In genomic region chr2:60124648-60125048, GRCm38 (mm10) we compare ENCODE assay signal across 8 mouse cellular contexts.
DNase-seq lines count a peak whose midpoint lies in the region; ATAC-seq and TF ChIP-seq lines count a peak whose summit lies in the region.

No protein-coding gene starts in this region.

- dilution Hi-C loops in CH12.LX (cut with MboI; ENCODE audit: extremely low pct_ligation_motif_present, extremely low pct_unique_long_range_greater_than_20kb, low sequenced_read_pairs), result no loop called here

- peak overlapping the region; percentile 66 to 84 (median 79) for H3K4me3 ChIP-seq in CH12.LX (replicated peaks in 1 of 3; ENCODE audit: low read depth in 2 of 3, low read length in 2 of 3, poor library complexity in 1 of 3)
- H3K4me3 ChIP-seq in bone marrow, adult 2 months (replicated peaks; ENCODE audit: control insufficient read depth, low read depth, low read length), result peak overlapping the region; percentile 93
- peak overlapping the region; percentile 90 for H3K4me3 ChIP-seq in forebrain, embryonic 14.5 days (ENCODE audit: low read depth, low read length)
- peak overlapping the region; percentile 100 for H3K4me3 ChIP-seq in lung, postnatal 0 days (ENCODE audit: low read depth, low read length)

- H3K4me1 ChIP-seq in CH12.LX (ENCODE audit: control insufficient read depth in 1 of 2, insufficient read depth in 2 of 2), result peaks cover 4 to 33% of the 10 kb centered on the region in 2 experiments
- no peaks in the 10 kb centered on the region; the same call in 1 of the 2 replicates for H3K4me1 ChIP-seq in bone marrow, adult 2 months (ENCODE audit: control insufficient read depth, insufficient read depth, low read length)
- H3K4me1 ChIP-seq in forebrain, embryonic 14.5 days (ENCODE audit: control insufficient read depth, insufficient read depth, low read length), result peaks cover 13% of the 10 kb centered on the region; the same call in 1 of the 2 replicates
- peaks cover 3% of the 10 kb centered on the region; the same call in 1 of the 2 replicates for H3K4me1 ChIP-seq in lung, postnatal 0 days (ENCODE audit: insufficient read depth, low read depth, low read length)

- peak; percentile 41 for ATAC-seq in forebrain, embryonic 14.5 days
- peak; percentile 87 for ATAC-seq in lung, postnatal 0 days

- H3K36me3 ChIP-seq in CH12.LX (replicated peaks in 1 of 2; ENCODE audit: control insufficient read depth in 1 of 2, insufficient read depth in 1 of 2, low read length in 1 of 2), result no peaks in the 10 kb centered on the region
- no peaks in the 10 kb centered on the region for H3K36me3 ChIP-seq in forebrain, embryonic 14.5 days (ENCODE audit: control insufficient read depth, insufficient read depth, low read length)
- H3K36me3 ChIP-seq in lung, postnatal 0 days (ENCODE audit: insufficient read depth, low read length), result no peaks in the 10 kb centered on the region

- TF ChIP-seq EP300 in CH12.LX (IDR thresholded peaks at IDR 0.05; ENCODE audit: low read length), result no peak
- TF ChIP-seq EP300 in lung, postnatal 0 days (IDR thresholded peaks at IDR 0.05), result no peak

- no peaks in the 10 kb centered on the region for H3K9me3 ChIP-seq in CH12.LX (replicated peaks; ENCODE audit: low read length)
- no peaks in the 10 kb centered on the region for H3K9me3 ChIP-seq in forebrain, embryonic 14.5 days (replicated peaks; ENCODE audit: control insufficient read depth, low read length)
- no peaks in the 10 kb centered on the region for H3K9me3 ChIP-seq in lung, postnatal 0 days (ENCODE audit: low read length)

- intact Hi-C loops in heart, postnatal 36 days (cut with DNase I), result loop anchor here (1.0 to 10.0 kb wide), 5 partner anchors 85 to 292 kb away; partner anchors contain the start of genes Baz2b and March7

- H3K27me3 ChIP-seq in CH12.LX (replicated peaks), result no peaks in the 10 kb centered on the region
- H3K27me3 ChIP-seq in forebrain, embryonic 14.5 days (replicated peaks; ENCODE audit: control insufficient read depth, insufficient read depth, low read length), result no peaks in the 10 kb centered on the region
- H3K27me3 ChIP-seq in lung, postnatal 0 days (replicated peaks; ENCODE audit: insufficient read depth, low read length), result no peaks in the 10 kb centered on the region

- H3K79me2 ChIP-seq in CH12.LX (replicated peaks; ENCODE audit: control insufficient read depth, extremely low read depth, insufficient read depth, poor library complexity, severe bottlenecking), result peaks cover 14% of the 10 kb centered on the region

- in situ Hi-C loops in CH12.LX (cut with MboI; ENCODE audit: low pct_ligation_motif_present, low pct_unique_long_range_greater_than_20kb, low sequenced_read_pairs), result no loop called here

- WGBS in bone marrow, adult 2 months, result 4% methylated on average over 39 of the region's 47 CpGs
- WGBS in forebrain, embryonic 14.5 days, result 0% methylated on average over 26 of the region's 47 CpGs
- 0% methylated on average over 23 of the region's 47 CpGs for WGBS in lung, postnatal 0 days

- TF ChIP-seq POLR2A in CH12.LX (IDR thresholded peaks at IDR 0.05; ENCODE audit: low read depth, low read length), result no peak
- peak; percentile 35; the same call in 1 of the 2 replicates for TF ChIP-seq POLR2A in bone marrow, adult 2 months (IDR thresholded peaks at IDR 0.05; ENCODE audit: borderline replicate concordance, control insufficient read depth, low read depth, low read length)

- peak overlapping the region; percentile 97 for H3K9ac ChIP-seq in CH12.LX (ENCODE audit: insufficient read depth, low read depth)
- peak overlapping the region; percentile 99 for H3K9ac ChIP-seq in forebrain, embryonic 14.5 days (ENCODE audit: low read length)
- peak overlapping the region; percentile 100 for H3K9ac ChIP-seq in lung, postnatal 0 days (replicated peaks; ENCODE audit: low read depth)

- H3K4me2 ChIP-seq in CH12.LX (ENCODE audit: insufficient read depth, low read depth, poor library complexity, severe bottlenecking), result 0 out of 2 replicates have a peak overlapping the region, but pooled peaks have one; percentile 50
- H3K4me2 ChIP-seq in forebrain, embryonic 14.5 days (ENCODE audit: low read length), result peak overlapping the region; percentile 59
- peak overlapping the region; percentile 55 for H3K4me2 ChIP-seq in lung, postnatal 0 days (replicated peaks; ENCODE audit: low read depth, low read length)

- TF ChIP-seq RAD21 in CH12.LX (IDR thresholded peaks at IDR 0.05; ENCODE audit: low read depth, low read length), result no peak

- peak overlapping the region; percentile 27 for H3K27ac ChIP-seq in CH12.LX (ENCODE audit: insufficient read depth, low read depth)
- peak overlapping the region; percentile 98 for H3K27ac ChIP-seq in bone marrow, adult 2 months (ENCODE audit: control insufficient read depth, insufficient read depth, low read depth, low read length, poor library complexity)
- peak overlapping the region; percentile 99 for H3K27ac ChIP-seq in forebrain, embryonic 14.5 days (ENCODE audit: low read depth, low read length)
- peak overlapping the region; percentile 100 for H3K27ac ChIP-seq in lung, postnatal 0 days (ENCODE audit: low read length)

- TF ChIP-seq CTCF in CH12.LX (conservative IDR thresholded peaks at IDR 0.05 in 1 of 2, IDR thresholded peaks at IDR 0.05 in 1 of 2; ENCODE audit: low read depth in 2 of 2, low read length in 2 of 2), result no peak
- no peak for TF ChIP-seq CTCF in bone marrow, adult 2 months (IDR thresholded peaks at IDR 0.05; ENCODE audit: control insufficient read depth, insufficient read depth, low read length)
- TF ChIP-seq CTCF in lung, postnatal 0 days (IDR thresholded peaks at IDR 0.05), result no peak

- DNase-seq in CH12.LX (ENCODE audit: extremely low read depth), result no peak
- DNase-seq in forebrain, embryonic 14.5 days (ENCODE audit: low spot score), result peak; percentile 74
- DNase-seq in heart, postnatal 36 days, result peak; percentile 61 to 83
- peak; percentile 54 to 66 for DNase-seq in layer of hippocampus, postnatal 10 days (ENCODE audit: low spot score in 2 of 2)
- peak; percentile 86 for DNase-seq in lung, postnatal 0 days (ENCODE audit: low spot score)
- peak; percentile 55 for DNase-seq in ovary, postnatal 10 days (ENCODE audit: low spot score)
- DNase-seq in thymus, postnatal 14 days, result peak; percentile 64

TF ChIP-seq in CH12.LX, 34 proteins besides CTCF, POLR2A, EP300 and RAD21:
- TF ChIP-seq TBP (conservative IDR thresholded peaks at IDR 0.05; ENCODE audit: low read depth, low read length), result no peak
- TF ChIP-seq UBTF (IDR thresholded peaks at IDR 0.05; ENCODE audit: low read depth, low read length), result peak; percentile 58
- TF ChIP-seq PAX5 (IDR thresholded peaks at IDR 0.05; ENCODE audit: low read length), result no peak
- no peak; the same call in 1 of the 2 replicates for TF ChIP-seq MXI1 (IDR thresholded peaks at IDR 0.05; ENCODE audit: low read depth, low read length)
- no peak for TF ChIP-seq KAT2A (IDR thresholded peaks at IDR 0.05; ENCODE audit: insufficient replicate concordance, low read length)
- no peak for TF ChIP-seq USF1 (IDR thresholded peaks at IDR 0.05; ENCODE audit: low read depth, low read length)
TF ChIP-seq in CH12.LX: peak in this region for 1.

Comparison
In these comparisons a context has a peak if more than half of its experiments do, and no peak if none do; other contexts are left out.
1. H3K27ac ChIP-seq: peak in every context shown above with its lines; median percentile 100 in lung, postnatal 0 days; 99 in forebrain, embryonic 14.5 days; 98 in bone marrow, adult 2 months; 27 in CH12.LX.